26 mouse cellular contexts compared by ENCODE assay signal in genomic region chr11:93309981-93310380, GRCm38 (mm10).
DNase-seq lines count a peak whose midpoint lies in the region; ATAC-seq and TF ChIP-seq lines count a peak whose summit lies in the region.
"Had no signal": no experiment of that assay in that cellular context is flagged by ENCODE, and none has a peak within 500 bp of the region (broad histone marks: within the 10 kb centered on the region; RNA-seq: fewer than 3 reads in every experiment).

No protein-coding gene starts in this region.

- H3K4me3 ChIP-seq in cerebellum, adult 2 months (replicated peaks; ENCODE audit: insufficient read depth, low read depth, low read length) = no peak overlapping the region
- no peak overlapping the region for H3K4me3 ChIP-seq in forebrain, embryonic 13.5 days
- H3K4me3 ChIP-seq: embryonic facial prominence, embryonic 12.5 days; embryonic facial prominence, embryonic 15.5 days; forebrain, embryonic 15.5 days; heart, embryonic 13.5 days had no signal

- H3K4me1 ChIP-seq in cerebellum, adult 2 months (ENCODE audit: control insufficient read depth, insufficient read depth, low read length) = peaks cover 18% of the 10 kb centered on the region
- H3K4me1 ChIP-seq in forebrain, embryonic 13.5 days = no peaks in the 10 kb centered on the region
- H3K4me1 ChIP-seq: embryonic facial prominence, embryonic 12.5 days; embryonic facial prominence, embryonic 15.5 days; forebrain, embryonic 15.5 days; heart, embryonic 13.5 days had no signal

- no peak overlapping the region for H3K9ac ChIP-seq in forebrain, embryonic 13.5 days
- H3K9ac ChIP-seq: embryonic facial prominence, embryonic 12.5 days; embryonic facial prominence, embryonic 15.5 days; forebrain, embryonic 15.5 days; heart, embryonic 13.5 days; hindbrain, embryonic 14.5 days had no signal

- no peak for ATAC-seq in cerebellum, adult (ENCODE audit: insufficient number of reproducible peaks, low FRiP score, low TSS enrichment)
- ATAC-seq in forebrain, embryonic 13.5 days = no peak
- ATAC-seq: activated CD4-positive, CD25-positive, alpha-beta regulatory T cell, adult 4 months; forebrain, embryonic 15.5 days; hindbrain, postnatal 0 days; inflammation-experienced regulatory T-cells, adult 6 months; intestine, embryonic 16.5 days had no signal

- no peaks in the 10 kb centered on the region for H3K27me3 ChIP-seq in cerebellum, adult 2 months (ENCODE audit: control insufficient read depth, insufficient read depth, low read length)
- no peaks in the 10 kb centered on the region for H3K27me3 ChIP-seq in forebrain, embryonic 13.5 days
- H3K27me3 ChIP-seq: embryonic facial prominence, embryonic 12.5 days; embryonic facial prominence, embryonic 15.5 days; forebrain, embryonic 15.5 days; heart, embryonic 13.5 days had no signal

- H3K4me2 ChIP-seq in forebrain, embryonic 13.5 days = no peak overlapping the region
- H3K4me2 ChIP-seq: embryonic facial prominence, embryonic 12.5 days; embryonic facial prominence, embryonic 15.5 days; forebrain, embryonic 15.5 days; heart, embryonic 13.5 days; hindbrain, embryonic 14.5 days had no signal

- no peaks in the 10 kb centered on the region for H3K9me3 ChIP-seq in forebrain, embryonic 13.5 days (replicated peaks)
- H3K9me3 ChIP-seq: embryonic facial prominence, embryonic 12.5 days; embryonic facial prominence, embryonic 15.5 days; forebrain, embryonic 15.5 days; heart, embryonic 13.5 days had no signal

- no peak overlapping the region for H3K27ac ChIP-seq in cerebellum, adult 2 months (ENCODE audit: insufficient read depth, low read length)
- no peak overlapping the region for H3K27ac ChIP-seq in forebrain, embryonic 13.5 days
- H3K27ac ChIP-seq: embryonic facial prominence, embryonic 12.5 days; embryonic facial prominence, embryonic 15.5 days; forebrain, embryonic 15.5 days; heart, embryonic 13.5 days; hindbrain, embryonic 14.5 days; hindbrain, postnatal 0 days had no signal

- TF ChIP-seq CTCF in cerebellum, adult 2 months (IDR thresholded peaks at IDR 0.05; ENCODE audit: borderline replicate concordance, insufficient read depth, low read depth, low read length) = no peak

- no peak for TF ChIP-seq POLR2A in cerebellum, adult 2 months (IDR thresholded peaks at IDR 0.05; ENCODE audit: borderline replicate concordance, insufficient read depth, low read length)

- peak; percentile 39 for DNase-seq in cerebellum, adult 11 months
- DNase-seq in cerebellum, adult 2 months = peak; percentile 41 to 77
- DNase-seq in cerebellum, adult 9-11 months = peak; percentile 58
- DNase-seq in cerebellum, postnatal 25 days = peak; percentile 38 to 63
- DNase-seq in embryo, embryonic 10 days (ENCODE audit: low spot score) = no peak
- no peak for DNase-seq in gastrocnemius, postnatal 4 days (ENCODE audit: low spot score in 2 of 2)
- DNase-seq: adrenal gland, adult 8-10 months; adrenal gland, postnatal 36 days; gastrocnemius, postnatal 10 days; gastrocnemius, postnatal 36 days; heart, adult 11 months; heart, postnatal 14 days; heart, postnatal 4 days; kidney, adult 18-20 months; kidney, adult 9 months had no signal

- 19% methylated on average over 1 of the region's 1 CpGs for whole genome bisulfite sequencing in cerebellum, adult 2 months
- 89% methylated on average over 1 of the region's 1 CpGs for WGBS in forebrain, embryonic 13.5 days

- no peaks in the 10 kb centered on the region for H3K36me3 ChIP-seq in forebrain, embryonic 13.5 days (ENCODE audit: poor library complexity, severe bottlenecking)
- H3K36me3 ChIP-seq: embryonic facial prominence, embryonic 12.5 days; embryonic facial prominence, embryonic 15.5 days; forebrain, embryonic 15.5 days; heart, embryonic 13.5 days had no signal

Comparison
In these comparisons a context has a peak if more than half of its experiments do, and no peak if none do; other contexts are left out.
1. DNase-seq: peak in cerebellum, adult 11 months (single experiment), cerebellum, adult 2 months (2 of 2), cerebellum, adult 9-11 months (single experiment) and cerebellum, postnatal 25 days (2 of 2); none in embryo, embryonic 10 days (single experiment) and gastrocnemius, postnatal 4 days (0 of 2).